8 mouse cellular contexts compared by ENCODE assay signal in the genomic region with DNA sequence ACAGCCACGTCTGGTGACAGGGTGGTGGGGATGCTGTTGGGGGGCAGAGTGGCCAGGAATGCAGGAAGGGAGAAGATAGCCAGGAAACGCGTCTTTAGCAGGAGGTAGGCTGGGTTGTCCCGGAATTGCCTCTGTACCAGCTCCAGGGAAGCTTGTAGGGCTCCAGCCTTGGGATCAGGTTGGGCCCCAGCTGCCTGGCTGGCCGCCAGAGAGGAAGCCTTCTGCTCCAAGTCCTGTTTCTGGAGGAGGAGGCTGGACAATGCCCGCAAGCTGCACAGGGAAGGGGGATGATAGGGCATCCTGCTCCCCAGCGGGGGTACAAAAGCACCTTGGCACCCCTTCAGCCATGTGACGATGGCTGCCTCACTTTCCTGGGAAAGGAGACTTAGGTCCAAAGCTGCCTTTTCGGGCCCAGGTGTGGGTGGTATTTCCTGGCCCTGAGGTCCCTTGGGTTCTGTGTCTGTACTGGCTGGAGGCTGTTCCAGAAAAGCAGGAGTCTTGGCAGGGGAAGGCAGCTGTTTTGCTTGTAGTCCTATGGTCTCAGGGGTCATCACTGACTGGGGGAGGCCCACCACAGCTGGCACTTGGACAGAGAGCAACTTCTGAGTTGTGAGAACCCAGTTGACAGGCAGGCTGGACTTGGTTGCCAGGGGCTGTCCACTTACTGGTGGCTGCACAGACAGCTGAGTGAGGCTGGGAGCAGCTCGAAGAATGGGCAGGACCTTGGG. TPM values are rescaled to one million over a fixed set of nuclear protein-coding genes. Genes with fewer than 3 reads are reported as not detected.
DNase-seq lines count a peak whose midpoint lies in the region; ATAC-seq and TF ChIP-seq lines count a peak whose summit lies in the region.

No protein-coding gene starts in this region.

- peaks cover 46% of the 10 kb centered on the region for H3K36me3 ChIP-seq in hindbrain, postnatal 0 days (ENCODE audit: insufficient read depth, low read length)
- peaks cover 75% of the 10 kb centered on the region for H3K36me3 ChIP-seq in hindbrain, embryonic 12.5 days
- H3K36me3 ChIP-seq in heart, embryonic 13.5 days, result peaks cover 78% of the 10 kb centered on the region
- peaks cover 20% of the 10 kb centered on the region for H3K36me3 ChIP-seq in lung, embryonic 16.5 days (ENCODE audit: control insufficient read depth, insufficient read depth, low read length)
- H3K36me3 ChIP-seq in midbrain, embryonic 16.5 days (ENCODE audit: control insufficient read depth, insufficient read depth, low read length), result peaks cover 45% of the 10 kb centered on the region

- WGBS in hindbrain, postnatal 0 days, result 56% methylated on average over 10 of the region's 10 CpGs
- WGBS in hindbrain, embryonic 12.5 days, result 86% methylated on average over 10 of the region's 10 CpGs
- WGBS in heart, embryonic 13.5 days, result 53% methylated on average over 10 of the region's 10 CpGs
- WGBS in lung, embryonic 16.5 days, result 52% methylated on average over 10 of the region's 10 CpGs
- 88% methylated on average over 10 of the region's 10 CpGs for WGBS in midbrain, embryonic 16.5 days

- H3K9me3 ChIP-seq in hindbrain, postnatal 0 days (ENCODE audit: low read length), result no peaks in the 10 kb centered on the region
- H3K9me3 ChIP-seq in hindbrain, embryonic 12.5 days (replicated peaks), result no peaks in the 10 kb centered on the region
- H3K9me3 ChIP-seq in heart, embryonic 13.5 days, result no peaks in the 10 kb centered on the region
- H3K9me3 ChIP-seq in lung, embryonic 16.5 days (ENCODE audit: control insufficient read depth, low read length), result no peaks in the 10 kb centered on the region
- no peaks in the 10 kb centered on the region for H3K9me3 ChIP-seq in midbrain, embryonic 16.5 days (replicated peaks; ENCODE audit: control insufficient read depth, low read length, poor library complexity, severe bottlenecking)

- ATAC-seq in hindbrain, postnatal 0 days, result no peak
- ATAC-seq in hindbrain, embryonic 12.5 days (ENCODE audit: low FRiP score), result no peak
- ATAC-seq in heart, embryonic 13.5 days (ENCODE audit: extremely low read depth, insufficient number of reproducible peaks, low FRiP score, low TSS enrichment), result no peak
- ATAC-seq in lung, embryonic 16.5 days (ENCODE audit: low read depth), result peak; percentile 51; the same call in 1 of the 2 replicates
- ATAC-seq in granulocyte monocyte progenitor cell, adult 5-6 weeks (replicated peaks; ENCODE audit: poor library complexity, severe bottlenecking), result no peak
- no peak for ATAC-seq in midbrain, embryonic 16.5 days

- no peaks in the 10 kb centered on the region for H3K4me1 ChIP-seq in hindbrain, postnatal 0 days (ENCODE audit: insufficient read depth, low read length)
- no peaks in the 10 kb centered on the region for H3K4me1 ChIP-seq in hindbrain, embryonic 12.5 days
- H3K4me1 ChIP-seq in heart, embryonic 13.5 days, result peaks cover 17% of the 10 kb centered on the region
- peaks cover 10% of the 10 kb centered on the region for H3K4me1 ChIP-seq in lung, embryonic 16.5 days (replicated peaks; ENCODE audit: control insufficient read depth, insufficient read depth, low read length)
- H3K4me1 ChIP-seq in midbrain, embryonic 16.5 days (ENCODE audit: control insufficient read depth, insufficient read depth, low read length), result no peaks in the 10 kb centered on the region

- TF ChIP-seq CTCF in hindbrain, postnatal 0 days (IDR thresholded peaks at IDR 0.05; ENCODE audit: low read depth), result no peak

- H3K4me3 ChIP-seq in hindbrain, postnatal 0 days (ENCODE audit: low read length), result no peak overlapping the region
- no peak overlapping the region for H3K4me3 ChIP-seq in hindbrain, embryonic 12.5 days
- H3K4me3 ChIP-seq in heart, embryonic 13.5 days, result no peak overlapping the region
- no peak overlapping the region for H3K4me3 ChIP-seq in lung, embryonic 16.5 days (ENCODE audit: low read length)
- no peak overlapping the region for H3K4me3 ChIP-seq in midbrain, embryonic 16.5 days (ENCODE audit: low read depth, low read length)

- H3K27ac ChIP-seq in hindbrain, postnatal 0 days, result no peak overlapping the region
- no peak overlapping the region for H3K27ac ChIP-seq in hindbrain, embryonic 12.5 days
- H3K27ac ChIP-seq in heart, embryonic 13.5 days (replicated peaks), result peak overlapping the region; percentile 54
- peak overlapping the region; percentile 47 for H3K27ac ChIP-seq in lung, embryonic 16.5 days (ENCODE audit: low read length)
- H3K27ac ChIP-seq in midbrain, embryonic 16.5 days (ENCODE audit: low read length), result no peak overlapping the region

- no peak overlapping the region for H3K9ac ChIP-seq in hindbrain, postnatal 0 days (replicated peaks; ENCODE audit: low read length)
- H3K9ac ChIP-seq in hindbrain, embryonic 12.5 days, result no peak overlapping the region
- H3K9ac ChIP-seq in heart, embryonic 13.5 days, result peak overlapping the region; percentile 40
- H3K9ac ChIP-seq in lung, embryonic 16.5 days (ENCODE audit: low read length), result no peak overlapping the region
- no peak overlapping the region for H3K9ac ChIP-seq in midbrain, embryonic 16.5 days (ENCODE audit: low read depth, low read length)

- peak; percentile 57 for DNase-seq in hindbrain, postnatal 0 days (ENCODE audit: low spot score)
- peak; percentile 72 to 79 for DNase-seq in cerebellum, adult 18-20 months
- DNase-seq in spleen, postnatal 14 days (ENCODE audit: low spot score in 2 of 2), result no peak

- no peaks in the 10 kb centered on the region for H3K27me3 ChIP-seq in hindbrain, postnatal 0 days (ENCODE audit: insufficient read depth, low read length)
- no peaks in the 10 kb centered on the region for H3K27me3 ChIP-seq in hindbrain, embryonic 12.5 days
- no peaks in the 10 kb centered on the region for H3K27me3 ChIP-seq in heart, embryonic 13.5 days (replicated peaks)
- no peaks in the 10 kb centered on the region for H3K27me3 ChIP-seq in lung, embryonic 16.5 days (ENCODE audit: control insufficient read depth, insufficient read depth, low read depth, low read length)
- no peaks in the 10 kb centered on the region for H3K27me3 ChIP-seq in midbrain, embryonic 16.5 days (ENCODE audit: control insufficient read depth, insufficient read depth, low read depth, low read length)

- no peak overlapping the region for H3K4me2 ChIP-seq in hindbrain, postnatal 0 days (ENCODE audit: low read depth, low read length)
- no peak overlapping the region for H3K4me2 ChIP-seq in hindbrain, embryonic 12.5 days (replicated peaks)
- H3K4me2 ChIP-seq in heart, embryonic 13.5 days, result no peak overlapping the region
- H3K4me2 ChIP-seq in lung, embryonic 16.5 days (ENCODE audit: low read depth, low read length), result no peak overlapping the region
- H3K4me2 ChIP-seq in midbrain, embryonic 16.5 days (ENCODE audit: low read length), result no peak overlapping the region

RNA-seq across cellular contexts. Expression of a gene that starts 4.2 kb away (rescaled TPM):
- total RNA-seq in hindbrain, postnatal 0 days (2014; rRNA removed), result 2.0 and 24.2 TPM in 2 replicates
- polyA plus RNA-seq in hindbrain, postnatal 0 days (2015; fragmentation: Nextera tagmentation; extraction: Ambion mirVana), result 1.5 and 1.6 TPM in 2 replicates
- 0.78 and 1.1 TPM in 2 replicates for polyA plus RNA-seq in hindbrain, embryonic 12.5 days (2016; fragmentation: Nextera tagmentation; extraction: Ambion mirVana)
- 0.41 and 0.62 TPM in 2 replicates for polyA plus RNA-seq in heart, embryonic 13.5 days (2015; fragmentation: Nextera tagmentation; extraction: Ambion mirVana)
- 4.2 and 4.4 TPM in 2 replicates for polyA plus RNA-seq in lung, embryonic 16.5 days (2015; fragmentation: Nextera tagmentation; extraction: Ambion mirVana)
- 42.3 and 55.8 TPM in 2 replicates for total RNA-seq in granulocyte monocyte progenitor cell, adult 5-6 weeks (2014; fragmentation: Nextera tagmentation)
- total RNA-seq in granulocyte monocyte progenitor cell, adult 5-6 weeks (2017), result 121 and 122 TPM in 2 replicates
- 1.0 and 2.7 TPM in 2 replicates for polyA plus RNA-seq in midbrain, embryonic 16.5 days (2015; fragmentation: Nextera tagmentation; extraction: Ambion mirVana)

RNA-seq across cellular contexts. Expression of a gene that starts 13.0 kb away (rescaled TPM):
- total RNA-seq in hindbrain, postnatal 0 days (2014; rRNA removed), result 38.2 and 38.5 TPM in 2 replicates
- 25.6 and 28.2 TPM in 2 replicates for polyA plus RNA-seq in hindbrain, postnatal 0 days (2015; fragmentation: Nextera tagmentation; extraction: Ambion mirVana)
- 33.2 and 34.7 TPM in 2 replicates for polyA plus RNA-seq in hindbrain, embryonic 12.5 days (2016; fragmentation: Nextera tagmentation; extraction: Ambion mirVana)
- 27.5 and 28.7 TPM in 2 replicates for polyA plus RNA-seq in heart, embryonic 13.5 days (2015; fragmentation: Nextera tagmentation; extraction: Ambion mirVana)
- 22.8 and 24.7 TPM in 2 replicates for polyA plus RNA-seq in lung, embryonic 16.5 days (2015; fragmentation: Nextera tagmentation; extraction: Ambion mirVana)
- 9.5 and 10.4 TPM in 2 replicates for total RNA-seq in granulocyte monocyte progenitor cell, adult 5-6 weeks (2014; fragmentation: Nextera tagmentation)
- total RNA-seq in granulocyte monocyte progenitor cell, adult 5-6 weeks (2017), result 5.9 and 7.6 TPM in 2 replicates
- 24.7 and 27.2 TPM in 2 replicates for polyA plus RNA-seq in midbrain, embryonic 16.5 days (2015; fragmentation: Nextera tagmentation; extraction: Ambion mirVana)

RNA-seq across cellular contexts. Expression of a gene that starts 15.6 kb away (rescaled TPM):
- 44.7 and 56.4 TPM in 2 replicates for total RNA-seq in hindbrain, postnatal 0 days (2014; rRNA removed)
- 25.6 and 26.1 TPM in 2 replicates for polyA plus RNA-seq in hindbrain, postnatal 0 days (2015; fragmentation: Nextera tagmentation; extraction: Ambion mirVana)
- 36.2 and 37.3 TPM in 2 replicates for polyA plus RNA-seq in hindbrain, embryonic 12.5 days (2016; fragmentation: Nextera tagmentation; extraction: Ambion mirVana)
- 15.7 and 18.9 TPM in 2 replicates for polyA plus RNA-seq in heart, embryonic 13.5 days (2015; fragmentation: Nextera tagmentation; extraction: Ambion mirVana)
- 25.3 and 25.6 TPM in 2 replicates for polyA plus RNA-seq in lung, embryonic 16.5 days (2015; fragmentation: Nextera tagmentation; extraction: Ambion mirVana)
- 23.4 and 56.4 TPM in 2 replicates for total RNA-seq in granulocyte monocyte progenitor cell, adult 5-6 weeks (2014; fragmentation: Nextera tagmentation)
- total RNA-seq in granulocyte monocyte progenitor cell, adult 5-6 weeks (2017), result 25.9 and 46.0 TPM in 2 replicates
- polyA plus RNA-seq in midbrain, embryonic 16.5 days (2015; fragmentation: Nextera tagmentation; extraction: Ambion mirVana), result 34.8 and 37.9 TPM in 2 replicates

RNA-seq across cellular contexts. Expression of a gene that starts 24.2 kb away (rescaled TPM):
- total RNA-seq in hindbrain, postnatal 0 days (2014; rRNA removed), result 115 and 135 TPM in 2 replicates
- polyA plus RNA-seq in hindbrain, postnatal 0 days (2015; fragmentation: Nextera tagmentation; extraction: Ambion mirVana), result 133 and 138 TPM in 2 replicates
- polyA plus RNA-seq in hindbrain, embryonic 12.5 days (2016; fragmentation: Nextera tagmentation; extraction: Ambion mirVana), result 179 and 188 TPM in 2 replicates
- 70.8 and 72.4 TPM in 2 replicates for polyA plus RNA-seq in heart, embryonic 13.5 days (2015; fragmentation: Nextera tagmentation; extraction: Ambion mirVana)
- 112 and 117 TPM in 2 replicates for polyA plus RNA-seq in lung, embryonic 16.5 days (2015; fragmentation: Nextera tagmentation; extraction: Ambion mirVana)
- total RNA-seq in granulocyte monocyte progenitor cell, adult 5-6 weeks (2014; fragmentation: Nextera tagmentation), result 48.3 and 61.2 TPM in 2 replicates
- total RNA-seq in granulocyte monocyte progenitor cell, adult 5-6 weeks (2017), result 42.2 and 42.5 TPM in 2 replicates
- polyA plus RNA-seq in midbrain, embryonic 16.5 days (2015; fragmentation: Nextera tagmentation; extraction: Ambion mirVana), result 175 and 182 TPM in 2 replicates

RNA-seq across cellular contexts. Expression of a gene that starts 24.2 kb away (rescaled TPM):
- total RNA-seq in hindbrain, postnatal 0 days (2014; rRNA removed), result 58.7 and 68.5 TPM in 2 replicates
- 94.9 and 95.8 TPM in 2 replicates for polyA plus RNA-seq in hindbrain, postnatal 0 days (2015; fragmentation: Nextera tagmentation; extraction: Ambion mirVana)
- polyA plus RNA-seq in hindbrain, embryonic 12.5 days (2016; fragmentation: Nextera tagmentation; extraction: Ambion mirVana), result 107 and 110 TPM in 2 replicates
- polyA plus RNA-seq in heart, embryonic 13.5 days (2015; fragmentation: Nextera tagmentation; extraction: Ambion mirVana), result 115 and 123 TPM in 2 replicates
- polyA plus RNA-seq in lung, embryonic 16.5 days (2015; fragmentation: Nextera tagmentation; extraction: Ambion mirVana), result 94.7 and 98.6 TPM in 2 replicates
- 43.7 and 49.2 TPM in 2 replicates for total RNA-seq in granulocyte monocyte progenitor cell, adult 5-6 weeks (2014; fragmentation: Nextera tagmentation)
- 60.0 and 79.2 TPM in 2 replicates for total RNA-seq in granulocyte monocyte progenitor cell, adult 5-6 weeks (2017)
- polyA plus RNA-seq in midbrain, embryonic 16.5 days (2015; fragmentation: Nextera tagmentation; extraction: Ambion mirVana), result 90.0 and 96.5 TPM in 2 replicates

Comparison
In these comparisons a context has a peak if more than half of its experiments do, and no peak if none do; other contexts are left out.
1. DNase-seq: peak in hindbrain, postnatal 0 days (single experiment) and cerebellum, adult 18-20 months (2 of 2); none in spleen, postnatal 14 days (0 of 2).
2. H3K27ac ChIP-seq: peak in heart, embryonic 13.5 days (single experiment) and lung, embryonic 16.5 days (single experiment); none in hindbrain, postnatal 0 days (single experiment), hindbrain, embryonic 12.5 days (single experiment) and midbrain, embryonic 16.5 days (single experiment).